Mouse (Mus musculus): ENCODE measurements around the gene Snd1.

DNA sequence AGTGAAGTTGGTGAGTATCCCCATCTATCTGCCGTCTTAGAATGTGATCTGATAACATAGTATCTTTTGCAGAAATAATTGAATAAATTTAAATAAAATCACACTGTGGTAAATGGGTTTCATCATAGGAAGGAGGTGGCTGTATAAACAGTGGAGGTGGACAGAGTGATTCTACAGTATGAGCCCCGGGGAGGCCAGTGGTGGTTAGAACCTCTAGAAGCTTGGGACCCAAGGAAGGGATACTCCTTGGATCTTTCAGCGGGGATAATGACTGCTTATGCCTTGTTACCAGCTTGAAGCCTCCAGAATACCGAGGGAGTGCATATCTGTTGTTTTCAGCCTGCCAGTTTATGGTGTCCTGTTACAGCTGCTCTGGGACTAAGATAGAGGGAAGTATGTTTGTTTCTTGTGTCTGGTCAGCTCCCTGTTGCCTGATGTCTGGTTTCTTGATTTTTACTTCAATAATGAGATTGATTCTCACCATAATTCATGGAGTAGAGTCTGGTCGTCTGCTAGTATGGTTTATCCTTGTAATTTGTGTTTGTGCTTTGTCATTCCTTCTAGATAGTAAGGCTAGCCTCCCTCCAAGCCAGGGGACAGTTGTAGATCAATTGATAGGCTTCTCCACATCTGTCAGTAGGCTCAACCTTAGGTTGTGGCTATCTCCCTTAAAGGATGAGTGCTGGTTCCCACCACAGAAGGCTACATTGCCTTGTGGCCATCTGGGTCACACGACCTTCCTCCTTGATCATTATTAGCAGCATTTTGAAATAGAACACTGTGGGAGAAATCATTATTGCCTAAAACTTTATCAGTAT lies 160.8 kb downstream of the Snd1 start:
- TF ChIP-seq POLR2A (IDR thresholded peaks at IDR 0.05; ENCODE audit: low read depth, low read length) (no peak), USF1 (IDR thresholded peaks at IDR 0.05; ENCODE audit: low read depth, low read length) (no peak), MYC (IDR thresholded peaks at IDR 0.05; ENCODE audit: low read depth, low read length) (no peak), CTCF (conservative IDR thresholded peaks at IDR 0.05 in 1 of 2, IDR thresholded peaks at IDR 0.05 in 1 of 2; ENCODE audit: low read depth in 2 of 2, low read length in 2 of 2) (no peak), MAZ (IDR thresholded peaks at IDR 0.05; ENCODE audit: low read depth, low read length) (no peak), TCF12 (IDR thresholded peaks at IDR 0.05; ENCODE audit: low read depth, low read length) (no peak), BHLHE40 (IDR thresholded peaks at IDR 0.05; ENCODE audit: low read depth, low read length) (no peak), MAX (IDR thresholded peaks at IDR 0.05; ENCODE audit: low read length) (no peak), NELFE (IDR thresholded peaks at IDR 0.05; ENCODE audit: low read depth, low read length) (no peak), POLR2AphosphoS2 (IDR thresholded peaks at IDR 0.05; ENCODE audit: low read depth, low read length) (no peak), JUND (conservative IDR thresholded peaks at IDR 0.05; ENCODE audit: low read depth, low read length) (no peak), USF2 (conservative IDR thresholded peaks at IDR 0.05; ENCODE audit: low read depth, low read length) (no peak), MXI1 (IDR thresholded peaks at IDR 0.05; ENCODE audit: low read depth, low read length) (no peak)
